Mouse (Mus musculus): ENCODE data around the gene Fuk. TPM values are rescaled to one million over a fixed set of nuclear protein-coding genes. Genes with fewer than 3 reads are reported as not detected.

Gene Fuk
- polyA plus RNA-seq, 1 experiment from 2014 or later = 10.1 TPM

GRCm38 (mm10) chr8:110847645-110848495 is 54.4 kb downstream of the Fuk start:
- H3K4me3 ChIP-seq (replicated peaks; ENCODE audit: low read depth, low read length) = peak overlapping the region; percentile 75
- DNase-seq (ENCODE audit: low spot score) = no peak
- no peaks in the 10 kb centered on the region for H3K27me3 ChIP-seq (ENCODE audit: insufficient read depth, low read length)
- H3K27ac ChIP-seq = no peak overlapping the region
- peak overlapping the region; percentile 95 for H3K9ac ChIP-seq (ENCODE audit: low read depth, low read length)
- no peak for ATAC-seq (replicated peaks; ENCODE audit: low FRiP score, low read depth)
- 50% methylated on average over 14 of the region's 14 CpGs for WGBS
- H3K36me3 ChIP-seq (ENCODE audit: insufficient read depth, low read length) = peaks cover 43% of the 10 kb centered on the region
- no peaks in the 10 kb centered on the region for H3K9me3 ChIP-seq (replicated peaks; ENCODE audit: low read length)
- H3K4me1 ChIP-seq (replicated peaks; ENCODE audit: insufficient read depth, low read length) = 0 out of 2 replicates have a peak, but pooled peaks cover 6% of the 10 kb centered on the region
- TF ChIP-seq CTCF (IDR thresholded peaks at IDR 0.05; ENCODE audit: low read depth) = no peak
- peak overlapping the region; percentile 81 for H3K4me2 ChIP-seq (ENCODE audit: low read length)

- WGBS = under 1% methylated on average over 13 of the region's 13 CpGs
- peak; percentile 18; the same call in 1 of the 2 replicates for ATAC-seq (replicated peaks; ENCODE audit: low FRiP score, low read depth)
- Histone ChIP-seq H3K36me3 (ENCODE audit: insufficient read depth, low read length) (peaks cover 45% of the 10 kb centered on the region), H3K4me3 (replicated peaks; ENCODE audit: low read depth, low read length) (peak overlapping the region; percentile 75), H3K4me1 (replicated peaks; ENCODE audit: insufficient read depth, low read length) (0 out of 2 replicates have a peak, but pooled peaks cover 6% of the 10 kb centered on the region), H3K4me2 (ENCODE audit: low read length) (peak overlapping the region; percentile 81), H3K27me3 (ENCODE audit: insufficient read depth, low read length) (no peaks in the 10 kb centered on the region), H3K27ac (peak overlapping the region; percentile 92), H3K9ac (ENCODE audit: low read depth, low read length) (peak overlapping the region; percentile 95), H3K9me3 (replicated peaks; ENCODE audit: low read length) (no peaks in the 10 kb centered on the region)
- DNase-seq (ENCODE audit: low spot score) = no peak
- no peak for TF ChIP-seq CTCF (IDR thresholded peaks at IDR 0.05; ENCODE audit: low read depth)
Observed at GRCm38 (mm10) chr8:110847171-110847549, 55.1 kb downstream of the Fuk start.

- WGBS = under 1% methylated on average over 53 of the region's 53 CpGs
- Histone ChIP-seq H3K4me3 (replicated peaks; ENCODE audit: low read depth, low read length) (peak within 1 kb of the TSS; percentile 75), H3K36me3 (ENCODE audit: insufficient read depth, low read length) (peaks cover 42% of the 10 kb centered on the region), H3K27me3 (ENCODE audit: insufficient read depth, low read length) (no peaks in the 10 kb centered on the region), H3K27ac (peak within 1 kb of the TSS; percentile 92), H3K9me3 (replicated peaks; ENCODE audit: low read length) (no peaks in the 10 kb centered on the region), H3K4me2 (ENCODE audit: low read length) (peak within 1 kb of the TSS; percentile 81), H3K4me1 (replicated peaks; ENCODE audit: insufficient read depth, low read length) (0 out of 2 replicates have a peak, but pooled peaks cover 6% of the 10 kb centered on the region), H3K9ac (ENCODE audit: low read depth, low read length) (peak within 1 kb of the TSS; percentile 95)
- DNase-seq (ENCODE audit: low spot score) = peak; percentile 92
- 0 out of 2 replicates have a peak, but pooled peaks have one; percentile 7 for TF ChIP-seq CTCF (IDR thresholded peaks at IDR 0.05; ENCODE audit: low read depth)
- ATAC-seq (replicated peaks; ENCODE audit: low FRiP score, low read depth) = peak; percentile 83
Observed at GRCm38 (mm10) chr8:110846405-110847170, 55.7 kb downstream of the Fuk start, which contains the start of the genes Cog4 and Sf3b3. TSS of gene Cog4 (plus strand) at chr8:110846600. TSS of gene Sf3b3 (minus strand) at chr8:110846787.

DNA sequence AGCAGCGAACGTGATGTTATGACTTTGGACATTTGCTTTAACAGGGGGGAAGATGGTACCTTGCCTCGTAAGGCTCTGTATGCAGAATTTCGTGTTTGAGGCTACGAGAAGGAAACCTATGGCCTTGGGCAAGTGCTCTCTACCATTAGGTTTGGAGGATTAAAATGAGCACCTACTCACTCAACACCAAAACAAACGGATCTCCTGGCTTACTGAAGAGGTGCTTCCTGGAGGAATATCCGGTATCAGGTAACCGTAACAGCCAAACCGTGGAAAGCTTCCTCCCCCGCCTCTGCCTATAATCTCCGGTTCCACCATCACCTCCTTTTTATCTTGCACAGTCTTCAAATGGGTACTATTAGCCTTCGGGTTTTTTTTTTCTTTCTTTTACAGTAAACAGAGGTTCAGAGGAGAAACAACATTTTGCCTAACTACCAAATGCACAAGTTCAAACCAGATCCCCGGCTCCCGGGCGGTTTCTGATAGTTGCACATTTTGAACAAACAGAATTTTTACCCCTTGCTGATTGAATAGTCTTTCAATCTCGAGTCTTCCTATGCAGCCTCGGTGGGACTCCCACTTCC is 56.4 kb downstream of the Fuk start:
- TF ChIP-seq CTCF (IDR thresholded peaks at IDR 0.05; ENCODE audit: low read depth) = no peak
- Histone ChIP-seq H3K4me3 (replicated peaks; ENCODE audit: low read depth, low read length) (peak overlapping the region; percentile 75), H3K9me3 (replicated peaks; ENCODE audit: low read length) (no peaks in the 10 kb centered on the region), H3K4me1 (replicated peaks; ENCODE audit: insufficient read depth, low read length) (0 out of 2 replicates have a peak, but pooled peaks cover 6% of the 10 kb centered on the region), H3K9ac (ENCODE audit: low read depth, low read length) (peak overlapping the region; percentile 95), H3K4me2 (ENCODE audit: low read length) (peak overlapping the region; percentile 81), H3K27ac (peak overlapping the region; percentile 92), H3K27me3 (ENCODE audit: insufficient read depth, low read length) (no peaks in the 10 kb centered on the region), H3K36me3 (ENCODE audit: insufficient read depth, low read length) (peaks cover 42% of the 10 kb centered on the region)
- DNase-seq (ENCODE audit: low spot score) (peak; percentile 76), ATAC-seq (replicated peaks; ENCODE audit: low FRiP score, low read depth) (no peak)
- under 1% methylated on average over 17 of the region's 17 CpGs for WGBS

DNA sequence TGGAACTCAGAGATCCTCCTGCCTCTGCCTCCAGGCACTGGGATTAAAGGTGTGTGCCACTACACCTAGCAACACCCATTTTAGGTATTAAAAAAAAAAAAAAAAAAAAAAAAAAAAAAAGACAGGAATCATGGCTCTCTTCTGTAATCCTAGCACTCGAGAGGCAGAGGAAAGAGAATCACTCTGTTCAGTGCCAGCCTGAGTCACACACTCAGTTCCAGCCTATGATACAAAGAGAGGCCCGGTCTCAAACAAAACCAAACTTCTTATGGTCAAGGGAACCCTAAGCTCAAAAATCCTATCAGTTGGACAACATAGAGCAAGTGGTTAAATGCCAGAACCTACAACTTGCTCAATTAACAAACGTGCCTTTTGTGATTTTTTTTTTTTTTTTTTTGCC is 57.3 kb downstream of the Fuk start:
- DNase-seq (ENCODE audit: low spot score) (no peak), ATAC-seq (replicated peaks; ENCODE audit: low FRiP score, low read depth) (no peak)
- no peak for TF ChIP-seq CTCF (IDR thresholded peaks at IDR 0.05; ENCODE audit: low read depth)
- Histone ChIP-seq H3K9ac (ENCODE audit: low read depth, low read length) (no peak overlapping the region), H3K4me3 (replicated peaks; ENCODE audit: low read depth, low read length) (no peak overlapping the region), H3K27me3 (ENCODE audit: insufficient read depth, low read length) (no peaks in the 10 kb centered on the region), H3K4me1 (replicated peaks; ENCODE audit: insufficient read depth, low read length) (0 out of 2 replicates have a peak, but pooled peaks cover 6% of the 10 kb centered on the region), H3K9me3 (replicated peaks; ENCODE audit: low read length) (no peaks in the 10 kb centered on the region), H3K36me3 (ENCODE audit: insufficient read depth, low read length) (peaks cover 44% of the 10 kb centered on the region), H3K27ac (no peak overlapping the region), H3K4me2 (ENCODE audit: low read length) (peak overlapping the region; percentile 81)
- WGBS = 63% methylated on average over 3 of the region's 3 CpGs

- 81% methylated on average over 5 of the region's 5 CpGs for WGBS
- Histone ChIP-seq H3K36me3 (ENCODE audit: insufficient read depth, low read length) (peaks cover 52% of the 10 kb centered on the region), H3K4me2 (ENCODE audit: low read length) (no peak overlapping the region), H3K4me1 (replicated peaks; ENCODE audit: insufficient read depth, low read length) (0 out of 2 replicates have a peak, but pooled peaks cover 6% of the 10 kb centered on the region), H3K27me3 (ENCODE audit: insufficient read depth, low read length) (no peaks in the 10 kb centered on the region), H3K27ac (no peak overlapping the region), H3K9me3 (replicated peaks; ENCODE audit: low read length) (no peaks in the 10 kb centered on the region), H3K9ac (ENCODE audit: low read depth, low read length) (no peak overlapping the region), H3K4me3 (replicated peaks; ENCODE audit: low read depth, low read length) (no peak overlapping the region)
- ATAC-seq (replicated peaks; ENCODE audit: low FRiP score, low read depth) = no peak
- TF ChIP-seq CTCF (IDR thresholded peaks at IDR 0.05; ENCODE audit: low read depth) = no peak
- DNase-seq (ENCODE audit: low spot score) = no peak
Observed at GRCm38 (mm10) chr8:110843207-110843606, 59.1 kb downstream of the Fuk start.

Data from kidney, postnatal 0 days (tissue).